Mouse (Mus musculus): ENCODE data around the gene Krt18. TPM values are rescaled to one million over a fixed set of nuclear protein-coding genes. Genes with fewer than 3 reads are reported as not detected.

Gene Krt18
- polyA plus RNA-seq, 1 experiment from 2014 or later, result 33.4 TPM

- WGBS, result 14% methylated on average over 7 of the region's 7 CpGs
- Histone ChIP-seq H3K4me3 (no peak overlapping the region), H3K27me3 (ENCODE audit: low read depth, poor library complexity, severe bottlenecking) (peaks cover 11% of the 10 kb centered on the region), H3K9me3 (replicated peaks) (no peaks in the 10 kb centered on the region), H3K27ac (no peak overlapping the region), H3K36me3 (no peaks in the 10 kb centered on the region), H3K4me1 (peaks cover 39% of the 10 kb centered on the region)
- DNase-seq (ENCODE audit: low spot score), result no peak
Measured at GRCm38 (mm10) chr15:102016787-102017186, 11.2 kb upstream of the Krt18 start.

GRCm38 (mm10) chr15:102017918-102018463, 10.0 kb upstream of the Krt18 start:
- H3K27me3 ChIP-seq (ENCODE audit: low read depth, poor library complexity, severe bottlenecking), result peaks cover 6% of the 10 kb centered on the region; the same call in 1 of the 2 replicates
- no peak overlapping the region for H3K27ac ChIP-seq

GRCm38 (mm10) chr15:102022481-102022880, 5.5 kb upstream of the Krt18 start:
- DNase-seq (ENCODE audit: low spot score), result no peak
- H3K36me3 ChIP-seq, result no peaks in the 10 kb centered on the region
- 31% methylated on average over 8 of the region's 8 CpGs for WGBS
- no peak overlapping the region for H3K27ac ChIP-seq
- no peaks in the 10 kb centered on the region for H3K9me3 ChIP-seq (replicated peaks)
- H3K27me3 ChIP-seq (ENCODE audit: low read depth, poor library complexity, severe bottlenecking), result peaks cover 48% of the 10 kb centered on the region
- H3K4me3 ChIP-seq, result no peak overlapping the region
- peaks cover 27% of the 10 kb centered on the region for H3K4me1 ChIP-seq

More at GRCm38 (mm10) chr15:102017918-102018463, 10.0 kb upstream of the Krt18 start:
- H3K4me3 ChIP-seq, result no peak overlapping the region
- no peaks in the 10 kb centered on the region for H3K9me3 ChIP-seq (replicated peaks)
- no peaks in the 10 kb centered on the region for H3K36me3 ChIP-seq
- peak; percentile 56 for DNase-seq (ENCODE audit: low spot score)
- 12% methylated on average over 7 of the region's 7 CpGs for WGBS
- H3K4me1 ChIP-seq, result peaks cover 39% of the 10 kb centered on the region

GRCm38 (mm10) chr15:102023888-102024287, 4.1 kb upstream of the Krt18 start:
- Histone ChIP-seq H3K27ac (0 out of 2 replicates have a peak overlapping the region, but pooled peaks have one; percentile 25), H3K4me3 (no peak overlapping the region), H3K27me3 (ENCODE audit: low read depth, poor library complexity, severe bottlenecking) (peaks cover 62% of the 10 kb centered on the region), H3K36me3 (no peaks in the 10 kb centered on the region), H3K9me3 (replicated peaks) (no peaks in the 10 kb centered on the region), H3K4me1 (peaks cover 32% of the 10 kb centered on the region)
- DNase-seq (ENCODE audit: low spot score), result no peak
- WGBS, result 71% methylated on average over 8 of the region's 8 CpGs

GRCm38 (mm10) chr15:102025136-102025872, 2.7 kb upstream of the Krt18 start:
- 3% methylated on average over 22 of the region's 22 CpGs for WGBS
- no peaks in the 10 kb centered on the region for H3K36me3 ChIP-seq
- H3K27me3 ChIP-seq (ENCODE audit: low read depth, poor library complexity, severe bottlenecking), result peaks cover 76% of the 10 kb centered on the region
- peak; percentile 67 for DNase-seq (ENCODE audit: low spot score)
- peak overlapping the region; percentile 37 for H3K4me3 ChIP-seq
- H3K4me1 ChIP-seq, result peaks cover 32% of the 10 kb centered on the region
- H3K27ac ChIP-seq, result peak overlapping the region; percentile 80
- H3K9me3 ChIP-seq (replicated peaks), result no peaks in the 10 kb centered on the region

GRCm38 (mm10) chr15:102026430-102026829, 1.6 kb upstream of the Krt18 start:
- no peak for DNase-seq (ENCODE audit: low spot score)
- Histone ChIP-seq H3K4me3 (peak overlapping the region; percentile 16; the same call in 1 of the 2 replicates), H3K4me1 (peaks cover 32% of the 10 kb centered on the region), H3K36me3 (no peaks in the 10 kb centered on the region), H3K27ac (no peak overlapping the region), H3K9me3 (replicated peaks) (no peaks in the 10 kb centered on the region), H3K27me3 (ENCODE audit: low read depth, poor library complexity, severe bottlenecking) (peaks cover 76% of the 10 kb centered on the region)
- 7% methylated on average over 12 of the region's 12 CpGs for WGBS

- no peaks in the 10 kb centered on the region for H3K4me1 ChIP-seq
- peaks cover 9% of the 10 kb centered on the region for H3K27me3 ChIP-seq (ENCODE audit: low read depth, poor library complexity, severe bottlenecking)
- no peak for DNase-seq (ENCODE audit: low spot score)
- 69% methylated on average over 16 of the region's 16 CpGs for WGBS
- H3K4me3 ChIP-seq, result no peak overlapping the region
- H3K27ac ChIP-seq, result no peak overlapping the region
- H3K9me3 ChIP-seq (replicated peaks), result no peaks in the 10 kb centered on the region
- H3K36me3 ChIP-seq, result no peaks in the 10 kb centered on the region
Measured at GRCm38 (mm10) chr15:102034121-102035053, 6.4 kb downstream of the Krt18 start.

GRCm38 (mm10) chr15:102040277-102040676, 12.3 kb downstream of the Krt18 start:
- Histone ChIP-seq H3K36me3 (no peaks in the 10 kb centered on the region), H3K27me3 (ENCODE audit: low read depth, poor library complexity, severe bottlenecking) (no peaks in the 10 kb centered on the region), H3K27ac (no peak overlapping the region), H3K9me3 (replicated peaks) (no peaks in the 10 kb centered on the region), H3K4me3 (no peak overlapping the region), H3K4me1 (0 out of 2 replicates have a peak, but pooled peaks cover 4% of the 10 kb centered on the region)
- 87% methylated on average over 4 of the region's 4 CpGs for WGBS
- no peak for DNase-seq (ENCODE audit: low spot score)

GRCm38 (mm10) chr15:102041951-102042350, 14.0 kb downstream of the Krt18 start:
- Histone ChIP-seq H3K4me3 (peak overlapping the region; percentile 28; the same call in 1 of the 2 replicates), H3K36me3 (no peaks in the 10 kb centered on the region), H3K9me3 (replicated peaks) (no peaks in the 10 kb centered on the region), H3K27me3 (ENCODE audit: low read depth, poor library complexity, severe bottlenecking) (no peaks in the 10 kb centered on the region), H3K27ac (no peak overlapping the region), H3K4me1 (0 out of 2 replicates have a peak, but pooled peaks cover 4% of the 10 kb centered on the region)
- 29% methylated on average over 7 of the region's 7 CpGs for WGBS
- DNase-seq (ENCODE audit: low spot score), result no peak

- no peaks in the 10 kb centered on the region for H3K27me3 ChIP-seq (ENCODE audit: low read depth, poor library complexity, severe bottlenecking)
- no peak overlapping the region for H3K27ac ChIP-seq
- no peaks in the 10 kb centered on the region for H3K9me3 ChIP-seq (replicated peaks)
- DNase-seq (ENCODE audit: low spot score), result no peak
- H3K36me3 ChIP-seq, result no peaks in the 10 kb centered on the region
- 81% methylated on average over 3 of the region's 3 CpGs for WGBS
- 0 out of 2 replicates have a peak, but pooled peaks cover 4% of the 10 kb centered on the region for H3K4me1 ChIP-seq
- no peak overlapping the region for H3K4me3 ChIP-seq
Measured at GRCm38 (mm10) chr15:102044745-102045144, 16.8 kb downstream of the Krt18 start.

- no peak overlapping the region for H3K27ac ChIP-seq
- no peak for DNase-seq (ENCODE audit: low spot score)
- H3K4me1 ChIP-seq, result 0 out of 2 replicates have a peak, but pooled peaks cover 4% of the 10 kb centered on the region
- H3K36me3 ChIP-seq, result no peaks in the 10 kb centered on the region
- no peaks in the 10 kb centered on the region for H3K9me3 ChIP-seq (replicated peaks)
- 91% methylated on average over 10 of the region's 10 CpGs for WGBS
- no peak overlapping the region for H3K4me3 ChIP-seq
- H3K27me3 ChIP-seq (ENCODE audit: low read depth, poor library complexity, severe bottlenecking), result no peaks in the 10 kb centered on the region
Measured at GRCm38 (mm10) chr15:102045691-102046090, 17.7 kb downstream of the Krt18 start.

- Histone ChIP-seq H3K4me3 (no peak overlapping the region), H3K27me3 (ENCODE audit: low read depth, poor library complexity, severe bottlenecking) (no peaks in the 10 kb centered on the region), H3K36me3 (no peaks in the 10 kb centered on the region), H3K4me1 (peaks cover 12% of the 10 kb centered on the region), H3K27ac (no peak overlapping the region), H3K9me3 (replicated peaks) (no peaks in the 10 kb centered on the region)
- DNase-seq (ENCODE audit: low spot score), result no peak
- 89% methylated on average over 6 of the region's 6 CpGs for WGBS
Measured at GRCm38 (mm10) chr15:102048006-102048405, 20.0 kb downstream of the Krt18 start.
